Mouse (Mus musculus) heart, postnatal 10 days (tissue): ENCODE results near the gene Clec12a. TPM values are rescaled to one million over a fixed set of nuclear protein-coding genes. Genes with fewer than 3 reads are reported as not detected.

Experiments used
- total RNA-seq, 2 experiments: library from RNA; stranded (reverse); gene quantifications; 2 replicates each; pipeline ENCODE4 v1.2.3; 2021

Clec12a gene
- total RNA-seq, 2 experiments from 2014 or later = 0.19 to 0.74 TPM

Other genes with a start within 250 kb of the Clec12a start
- gene Clec2e, start 241.8 kb upstream of the Clec12a start, total RNA-seq = not detected
- 10 to 100 TPM; 28.8 to 38.7 TPM for gene Clec2d, start 162.1 kb upstream of the Clec12a start, total RNA-seq
- under 1 TPM in 1 of 2 experiments, not detected in 1; 0.67 TPM for gene Cd69, start 67.3 kb upstream of the Clec12a start, total RNA-seq
- gene 4922502D21Rik, start 10.9 kb upstream of the Clec12a start, total RNA-seq = not detected
- gene Clec12b, start 43.2 kb downstream of the Clec12a start, total RNA-seq = not detected
- 1 to 10 TPM in 1 of 2 experiments, under 1 TPM in 1; 0.97 to 1.4 TPM for gene Clec1b, start 54.6 kb downstream of the Clec12a start, total RNA-seq
- under 1 TPM; 0.19 to 0.47 TPM for gene Clec9a, start 66.2 kb downstream of the Clec12a start, total RNA-seq
- 10 to 100 TPM; 16.3 to 16.7 TPM for gene Clec1a, start 109.3 kb downstream of the Clec12a start, total RNA-seq
- gene Olr1, start 164.5 kb downstream of the Clec12a start, total RNA-seq = under 1 TPM; 0.07 to 0.17 TPM
- gene Tmem52b, start 169.9 kb downstream of the Clec12a start, total RNA-seq = not detected
- 10 to 100 TPM; 62.1 to 72.6 TPM for gene Gabarapl1, start 190.5 kb downstream of the Clec12a start, total RNA-seq
- gene Klre1, start 235.2 kb downstream of the Clec12a start, total RNA-seq = not detected
- not detected for gene Klrd1, start 249.1 kb downstream of the Clec12a start, total RNA-seq